Mouse (Mus musculus) liver, embryonic 14.5 days (tissue): ENCODE measurements at regions not wholly inside any gene's neighbourhood (a gene's known extent, or its start where the extent isn't known, plus 50 kb on each side); places are given as distances from the start of the nearest gene placed in this dataset.

ENCODE experiments used
- ATAC-seq: fragments of 200-750 bp; cut with Nextera tagmentation; 2 replicates; pipeline ENCODE4 v1.8.0; 2017; ENCODE audit warnings: moderate number of reproducible peaks, mild to moderate bottlenecking, moderate library complexity; ENCODE audit not compliant: insufficient read depth
- DNase-seq, 3 experiments: peaks; one replicate each; pipeline ENCODE4 v3.0.0-alpha.2; 2012 to 2013; ENCODE audit warnings: low read depth in 3 of 3, low spot score in 3 of 3
- H3K27ac ChIP-seq: fragments of 300-500 bp; sonication (generic); 2 replicates; pipeline ENCODE4 v1.5.1; 2014; ENCODE audit warnings: moderate library complexity, mild to moderate bottlenecking, control low read depth, inconsistent platforms
- H3K27me3 ChIP-seq: fragments of 300-500 bp; sonication (generic); 2 replicates; pipeline ENCODE4 v1.6.1; 2014; ENCODE audit warnings: mild to moderate bottlenecking, low read length, moderate library complexity; ENCODE audit not compliant: control insufficient read depth, insufficient read depth
- H3K36me3 ChIP-seq: fragments of 300-500 bp; sonication (generic); replicated peaks from 2 replicates; pipeline ENCODE4 v1.6.1; 2014; ENCODE audit warnings: low read depth; ENCODE audit not compliant: control insufficient read depth, insufficient read depth
- H3K4me1 ChIP-seq, 2 experiments: fragments of 200-500 bp in 1 of 2; fragments of 300-500 bp in 1 of 2; sonication (generic) in 1 of 2; replicated peaks; 2 replicates each; pipeline ENCODE4 v1.6.1; 2012 to 2014; ENCODE audit warnings: antibody characterized with exemption in 1 of 2, inconsistent platforms in 1 of 2, low read length in 1 of 2; ENCODE audit not compliant: control insufficient read depth in 2 of 2, insufficient read depth in 2 of 2
- H3K4me2 ChIP-seq: fragments of 300-500 bp; sonication (generic); 2 replicates; pipeline ENCODE4 v1.6.1; 2014; ENCODE audit warnings: low read depth, mild to moderate bottlenecking, control low read depth, moderate library complexity
- H3K4me3 ChIP-seq, 2 experiments: fragments of 200-500 bp in 1 of 2; fragments of 300-500 bp in 1 of 2; sonication (generic) in 1 of 2; 2 replicates each; pipeline ENCODE4 v1.5.1; 2012 to 2014; ENCODE audit warnings: low read depth in 2 of 2, low read length in 2 of 2, mild to moderate bottlenecking in 2 of 2, control low read depth in 1 of 2, inconsistent platforms in 1 of 2, moderate library complexity in 1 of 2; ENCODE audit not compliant: insufficient read depth in 1 of 2
- H3K9ac ChIP-seq: fragments of 300-500 bp; sonication (generic); replicated peaks from 2 replicates; pipeline ENCODE4 v1.6.1; 2014; ENCODE audit warnings: mild to moderate bottlenecking, control low read depth, moderate library complexity
- H3K9me3 ChIP-seq: fragments of 300-500 bp; sonication (generic); 2 replicates; pipeline ENCODE4 v1.6.1; 2016; ENCODE audit warnings: low read length, mixed read lengths; ENCODE audit not compliant: control insufficient read depth
- CTCF ChIP-seq: IDR thresholded peaks from 2 replicates; pipeline ENCODE4 v1.5.1; 2016; ENCODE audit warnings: antibody characterized with exemption, low read depth, control low read depth
- EP300 ChIP-seq: IDR thresholded peaks from 2 replicates; pipeline ENCODE4 v1.6.1; 2016; ENCODE audit warnings: antibody characterized with exemption, low read depth
- WGBS: fragments of 180-500 bp; shearing (Covaris S2); extraction: QIAGEN DNeasy Blood & Tissue Kit; methylation state at CpG from one replicate; pipeline ENCODE4 v1.1.7; 2014; ENCODE audit not compliant: insufficient replicate concordance; 5-methylcytosine and 5-hydroxymethylcytosine counted together

DNA sequence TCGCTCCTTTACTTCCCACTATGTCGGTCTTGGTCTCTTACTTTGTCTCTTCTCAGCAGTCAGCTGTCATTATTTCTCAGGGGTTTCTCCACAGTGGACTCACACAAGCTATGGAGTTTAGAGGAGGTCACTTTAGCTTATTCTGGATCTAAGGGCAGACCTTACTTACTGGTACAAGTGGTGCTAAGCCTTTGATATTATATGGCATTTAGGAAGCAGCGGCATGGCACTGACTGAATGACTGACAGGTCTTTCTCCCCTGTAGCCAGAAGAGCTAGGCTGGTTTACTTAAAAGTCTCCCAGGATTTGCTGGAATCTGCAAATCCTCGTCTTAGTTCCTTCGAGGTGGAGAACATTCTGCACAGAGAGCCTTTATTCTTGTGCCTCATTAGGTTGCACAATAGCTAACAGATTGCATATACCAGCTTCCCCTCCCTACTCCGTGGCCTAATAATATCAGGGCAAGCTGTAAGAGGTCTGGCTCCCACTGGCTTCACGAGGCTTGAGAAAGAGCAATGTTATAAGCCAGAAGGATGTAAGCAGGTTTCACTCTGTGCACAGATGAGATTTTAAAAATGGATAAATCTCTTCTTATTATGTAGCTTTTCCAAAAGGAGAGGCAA lies 214.1 kb upstream of the 4930583I09Rik start:
- Histone ChIP-seq H3K9ac (no peak overlapping the region), H3K9me3 (no peaks in the 10 kb centered on the region), H3K4me3 (no peak overlapping the region), H3K4me2 (no peak overlapping the region), H3K27ac (no peak overlapping the region), H3K4me1 (no peaks in the 10 kb centered on the region), H3K27me3 (no peaks in the 10 kb centered on the region), H3K36me3 (no peaks in the 10 kb centered on the region)
- TF ChIP-seq CTCF, result no peak
- no peak for TF ChIP-seq EP300
- ATAC-seq (no peak), DNase-seq (no peak)
- WGBS, result 49% methylated on average over 7 of the region's 7 CpGs

DNA sequence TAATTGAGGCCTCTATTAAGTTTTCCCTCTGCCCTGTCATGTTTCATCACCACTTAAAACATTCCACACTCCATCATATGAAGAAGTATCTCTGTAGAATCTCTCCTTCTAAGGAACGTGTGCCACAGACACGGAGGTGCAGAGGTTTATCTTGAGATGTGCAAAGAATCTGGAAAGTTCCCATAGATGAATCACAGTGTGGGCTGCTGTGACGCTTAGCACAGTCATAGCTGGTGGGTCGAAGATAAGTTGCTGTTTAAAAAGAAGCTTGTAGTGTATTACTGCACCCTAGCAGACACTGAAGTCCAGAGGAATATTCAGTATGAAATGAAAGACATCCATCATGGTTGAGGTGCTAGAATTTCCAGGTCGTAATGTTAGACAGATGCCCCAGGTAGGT lies 179.9 kb upstream of the 4930583I09Rik start:
- ATAC-seq, result no peak
- no peaks in the 10 kb centered on the region for H3K27me3 ChIP-seq
- WGBS, result 53% methylated on average over 5 of the region's 5 CpGs

DNA sequence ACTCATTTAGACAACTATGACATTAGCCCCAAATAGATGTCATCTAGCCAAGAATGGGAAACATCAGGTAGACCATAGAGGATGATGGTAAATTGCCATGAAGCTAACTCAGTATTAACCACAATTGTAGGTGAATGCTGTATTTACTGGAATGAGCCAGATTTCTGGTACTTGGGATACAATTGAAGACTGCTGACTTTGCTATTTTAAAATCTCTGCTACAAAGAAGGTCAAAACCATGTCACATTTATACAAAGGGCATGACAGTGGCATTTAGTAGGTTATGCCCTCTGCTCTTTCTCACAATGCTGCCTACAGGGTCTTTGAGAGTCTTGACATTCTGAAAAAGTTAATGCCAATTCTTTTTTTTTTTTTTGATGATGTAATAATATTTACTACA lies 178.8 kb upstream of the 4930583I09Rik start:
- no peak overlapping the region for H3K9ac ChIP-seq
- no peak overlapping the region for H3K4me2 ChIP-seq
- H3K4me1 ChIP-seq, result no peaks in the 10 kb centered on the region
- H3K27ac ChIP-seq, result no peak overlapping the region
- ATAC-seq, result no peak
- no peaks in the 10 kb centered on the region for H3K27me3 ChIP-seq
- no peaks in the 10 kb centered on the region for H3K36me3 ChIP-seq
- no peak overlapping the region for H3K4me3 ChIP-seq
- no peak for DNase-seq
- no peak for TF ChIP-seq CTCF
- TF ChIP-seq EP300, result no peak
- no peaks in the 10 kb centered on the region for H3K9me3 ChIP-seq

More for the DNA sequence above, 179.9 kb upstream of the 4930583I09Rik start:
- Histone ChIP-seq H3K9ac (no peak overlapping the region), H3K9me3 (no peaks in the 10 kb centered on the region), H3K4me2 (no peak overlapping the region), H3K27ac (no peak overlapping the region), H3K4me3 (no peak overlapping the region), H3K4me1 (no peaks in the 10 kb centered on the region), H3K36me3 (no peaks in the 10 kb centered on the region)
- no peak for TF ChIP-seq CTCF
- no peak for TF ChIP-seq EP300
- no peak for DNase-seq

DNA sequence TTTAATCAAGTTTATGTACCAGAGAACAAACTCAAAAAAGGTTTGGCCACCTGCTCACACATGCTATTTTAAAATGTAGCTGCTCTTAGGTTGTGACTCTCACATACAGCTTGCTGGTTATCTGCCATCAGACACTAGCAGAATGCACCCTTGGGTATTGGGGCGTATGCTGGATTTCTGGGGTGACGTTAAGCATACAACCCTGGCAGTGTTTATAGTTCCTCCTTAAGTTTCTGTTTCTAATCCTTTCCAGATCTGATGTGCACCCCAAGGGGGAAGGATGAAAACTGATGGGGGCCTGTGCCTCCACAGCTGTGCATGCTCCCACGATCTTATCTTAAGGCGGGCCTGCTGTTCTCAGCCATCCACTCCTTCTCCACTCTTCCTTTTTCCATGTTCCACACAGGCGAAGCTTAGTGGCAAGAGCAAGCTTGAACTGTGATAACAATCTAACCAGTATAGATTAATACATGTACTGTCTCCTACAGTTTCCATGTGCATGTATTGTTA lies 164.8 kb upstream of the 4930583I09Rik start:
- Histone ChIP-seq H3K4me2 (no peak overlapping the region), H3K27ac (no peak overlapping the region), H3K36me3 (no peaks in the 10 kb centered on the region), H3K9ac (no peak overlapping the region), H3K27me3 (no peaks in the 10 kb centered on the region), H3K9me3 (no peaks in the 10 kb centered on the region), H3K4me3 (no peak overlapping the region), H3K4me1 (no peaks in the 10 kb centered on the region)
- ATAC-seq (no peak), DNase-seq (no peak)
- WGBS, result 60% methylated on average over 5 of the region's 5 CpGs
- TF ChIP-seq EP300 (no peak), CTCF (no peak)

DNA sequence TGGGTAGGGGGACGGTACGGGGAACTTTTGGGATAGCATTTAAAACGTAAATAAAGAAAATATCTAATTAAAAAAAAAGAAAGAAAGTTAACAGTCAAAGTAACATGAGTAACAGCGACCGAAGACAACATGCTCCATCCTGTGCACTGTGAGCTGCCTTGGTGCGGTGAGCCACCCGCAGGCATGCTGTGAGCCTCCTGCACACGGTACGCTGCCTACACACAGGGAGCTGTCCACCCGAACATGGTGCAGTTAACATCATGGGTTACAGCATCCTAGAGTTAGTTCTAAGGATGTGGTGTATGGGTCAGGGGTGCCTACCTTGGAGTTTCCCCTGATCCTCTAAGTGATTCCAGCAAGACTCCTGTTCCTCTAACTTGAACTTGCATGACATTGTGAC lies 158.6 kb upstream of the 4930583I09Rik start:
- ATAC-seq (no peak), DNase-seq (no peak)
- WGBS, result 74% methylated on average over 10 of the region's 10 CpGs
- Histone ChIP-seq H3K27me3 (no peaks in the 10 kb centered on the region), H3K4me3 (no peak overlapping the region), H3K9ac (no peak overlapping the region), H3K4me1 (no peaks in the 10 kb centered on the region), H3K4me2 (no peak overlapping the region), H3K27ac (no peak overlapping the region), H3K36me3 (no peaks in the 10 kb centered on the region), H3K9me3 (no peaks in the 10 kb centered on the region)
- TF ChIP-seq CTCF, result no peak
- no peak for TF ChIP-seq EP300
